Mouse (Mus musculus) heart, adult 11 months (tissue): ENCODE data around the gene Cxcl1.

Experiments
- DNase-seq: peaks from one replicate; pipeline ENCODE4 v3.0.0; 2022

Cxcl1 gene

DNA sequence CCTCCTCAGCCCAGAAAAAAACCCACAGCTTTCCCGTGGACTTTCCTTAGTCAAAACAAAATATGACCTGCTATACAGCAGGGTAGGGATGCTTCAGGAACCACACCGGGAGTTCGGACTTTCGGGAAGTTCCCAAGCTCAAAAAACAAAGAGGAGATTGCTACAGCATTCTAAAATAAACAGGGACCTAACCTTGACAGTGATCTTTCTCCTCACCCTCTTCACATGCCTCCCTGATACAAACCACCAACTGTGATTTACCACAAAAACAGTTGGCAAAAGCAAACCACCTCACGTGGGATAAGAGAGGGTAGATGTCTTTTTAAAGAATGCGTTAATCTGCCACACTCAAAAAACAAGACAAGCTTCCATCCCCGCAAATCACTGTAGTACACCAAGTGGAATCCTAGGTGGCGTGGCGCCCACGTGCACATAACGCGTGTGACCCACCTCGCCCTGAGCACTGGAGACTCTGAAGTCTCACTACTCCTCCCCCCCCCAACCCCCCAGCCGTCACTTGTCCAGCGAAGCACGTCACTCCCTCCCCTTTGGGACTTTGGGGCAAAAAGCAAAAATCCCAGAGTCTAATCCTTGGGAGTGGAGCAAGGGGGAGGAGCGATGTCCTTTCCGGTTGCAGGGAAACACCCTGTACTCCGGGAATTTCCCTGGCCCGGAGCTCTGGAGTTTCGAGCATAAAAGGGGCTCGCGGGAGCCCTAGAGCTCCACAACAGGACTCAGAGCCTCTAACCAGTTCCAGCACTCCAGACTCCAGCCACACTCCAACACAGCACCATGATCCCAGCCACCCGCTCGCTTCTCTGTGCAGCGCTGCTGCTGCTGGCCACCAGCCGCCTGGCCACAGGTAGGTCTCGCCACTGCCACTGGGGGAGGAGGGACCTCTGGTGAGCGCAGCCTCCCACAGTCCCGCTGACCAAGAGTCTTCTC, at the start of gene Cxcl1:
Gene Cxcl1 (plus strand): TSS at position 723 of the 945 bp plus-strand sequence.
- DNase-seq = peak; percentile 99

- DNase-seq = peak; percentile 89
Observed at GRCm38 (mm10) chr5:90843891-90844290, 47.1 kb upstream of the Cxcl1 start.

- DNase-seq = peak; percentile 87
Observed at GRCm38 (mm10) chr5:90850096-90850495, 40.9 kb upstream of the Cxcl1 start.

GRCm38 (mm10) chr5:90851391-90851790, 39.6 kb upstream of the Cxcl1 start:
- peak; percentile 56 for DNase-seq

GRCm38 (mm10) chr5:90853206-90853605, 37.8 kb upstream of the Cxcl1 start:
- DNase-seq = peak; percentile 33

GRCm38 (mm10) chr5:90855308-90856230, 35.5 kb upstream of the Cxcl1 start:
- no peak for DNase-seq

GRCm38 (mm10) chr5:90857463-90857862, 33.6 kb upstream of the Cxcl1 start:
- DNase-seq = peak; percentile 71

- DNase-seq = no peak
Observed at GRCm38 (mm10) chr5:90858429-90858828, 32.6 kb upstream of the Cxcl1 start.

GRCm38 (mm10) chr5:90859031-90859430, 32.0 kb upstream of the Cxcl1 start:
- peak; percentile 31 for DNase-seq

- peak; percentile 49 for DNase-seq
Observed at GRCm38 (mm10) chr5:90861876-90862375, 29.1 kb upstream of the Cxcl1 start.

- DNase-seq = no peak
Observed at GRCm38 (mm10) chr5:90866770-90867169, 24.3 kb upstream of the Cxcl1 start.

DNA sequence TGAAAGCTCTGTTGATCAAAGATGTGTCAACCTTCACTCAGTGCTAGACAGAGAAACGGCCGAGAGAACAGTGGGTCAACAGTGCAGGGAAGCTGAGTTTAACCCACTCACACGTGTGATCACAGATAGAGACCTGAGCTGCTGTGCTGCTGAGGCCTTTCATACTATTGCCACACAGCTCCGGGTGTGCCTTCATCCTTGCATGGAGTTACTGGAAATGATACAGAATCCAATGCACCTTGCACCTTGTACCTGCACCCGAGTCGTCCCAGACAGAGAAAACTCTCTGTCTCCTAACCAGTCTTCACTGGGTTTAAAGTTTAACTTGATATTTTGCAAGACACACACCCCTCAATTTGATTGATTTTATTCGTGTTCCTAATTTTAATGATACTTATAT, 18.7 kb upstream of the Cxcl1 start:
- no peak for DNase-seq

- DNase-seq = peak; percentile 94
Observed at GRCm38 (mm10) chr5:90876045-90876444, 15.0 kb upstream of the Cxcl1 start.

- no peak for DNase-seq
Observed at GRCm38 (mm10) chr5:90876471-90877172, 14.4 kb upstream of the Cxcl1 start.

- DNase-seq = no peak
Observed at GRCm38 (mm10) chr5:90877173-90877512, 13.9 kb upstream of the Cxcl1 start.

DNA sequence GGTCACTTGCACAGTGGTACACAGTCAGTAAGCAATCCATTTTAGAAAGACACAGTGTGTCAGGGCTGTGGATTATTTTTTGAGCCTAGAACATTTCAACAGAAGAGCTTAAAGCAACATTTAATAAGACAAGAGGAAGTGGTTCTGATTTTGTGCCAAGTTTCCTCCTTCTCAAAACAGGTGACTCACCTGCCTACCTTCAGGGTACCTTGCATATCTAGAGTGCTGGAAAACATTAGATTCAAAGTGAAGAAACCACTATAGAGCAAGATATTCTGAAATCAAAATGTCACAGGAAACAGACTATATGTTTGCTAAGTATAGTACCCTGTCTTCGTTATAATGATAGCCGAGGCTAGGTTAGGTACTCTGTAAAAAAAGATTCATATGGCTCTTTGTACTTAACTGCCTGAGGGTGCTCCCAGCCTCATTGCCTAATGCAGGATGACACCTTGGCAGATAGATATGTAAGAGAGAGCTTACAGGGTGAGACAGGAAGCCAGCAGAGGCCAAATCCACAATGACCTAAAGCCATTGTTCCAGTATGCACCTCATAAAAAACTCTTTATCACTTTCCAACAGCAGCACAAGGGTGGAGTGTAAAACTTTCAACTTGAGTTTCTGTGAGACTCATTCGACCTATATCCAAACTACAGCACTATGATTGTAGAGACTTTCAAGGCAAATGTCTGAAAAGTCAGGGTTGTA, 11.6 kb upstream of the Cxcl1 start:
- DNase-seq = no peak

DNA sequence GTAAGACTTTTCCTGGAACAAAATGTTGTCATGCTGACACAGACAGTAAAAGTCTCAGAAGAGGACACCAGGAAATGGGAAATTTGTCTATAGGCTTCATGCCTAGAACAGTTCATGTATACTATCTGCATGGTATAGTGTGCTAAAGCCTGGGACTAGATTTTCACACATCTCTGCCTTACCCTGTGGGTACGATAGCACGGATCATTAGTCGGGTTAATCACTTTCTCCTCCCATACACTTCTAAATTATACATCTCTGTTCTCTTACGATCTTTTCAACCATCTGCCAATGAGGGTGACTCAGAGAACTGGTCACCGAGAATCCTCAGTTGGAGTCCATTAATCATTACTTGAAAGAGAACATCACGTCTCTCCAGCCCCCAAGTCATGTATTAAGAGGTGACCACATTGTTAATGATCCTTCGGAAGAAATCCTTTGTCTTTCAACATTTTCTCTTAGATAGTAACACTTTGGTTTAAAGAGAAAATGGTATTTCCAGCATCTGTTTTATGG, 10.6 kb upstream of the Cxcl1 start:
- DNase-seq = no peak

DNA sequence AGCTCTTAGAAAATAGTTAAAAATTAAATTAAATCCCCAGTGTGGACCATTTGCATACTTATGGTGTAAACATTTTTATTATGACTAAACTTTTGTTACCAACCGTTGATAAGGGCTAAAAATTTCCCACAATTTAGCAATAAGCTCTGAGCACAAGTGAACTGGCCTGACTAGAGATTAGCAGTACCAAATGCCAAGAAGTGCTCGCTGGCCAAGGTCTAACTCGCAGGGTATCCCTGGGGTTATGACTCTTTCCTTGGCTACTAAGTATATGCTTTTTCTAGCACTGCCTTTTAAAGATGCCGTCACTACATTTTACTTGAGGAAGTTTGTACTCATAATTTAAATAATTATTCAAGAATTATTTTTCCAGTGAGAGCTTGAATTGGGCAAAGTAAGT, 10.0 kb upstream of the Cxcl1 start:
- DNase-seq = peak; percentile 95

GRCm38 (mm10) chr5:90881682-90882081, 9.4 kb upstream of the Cxcl1 start:
- no peak for DNase-seq

DNA sequence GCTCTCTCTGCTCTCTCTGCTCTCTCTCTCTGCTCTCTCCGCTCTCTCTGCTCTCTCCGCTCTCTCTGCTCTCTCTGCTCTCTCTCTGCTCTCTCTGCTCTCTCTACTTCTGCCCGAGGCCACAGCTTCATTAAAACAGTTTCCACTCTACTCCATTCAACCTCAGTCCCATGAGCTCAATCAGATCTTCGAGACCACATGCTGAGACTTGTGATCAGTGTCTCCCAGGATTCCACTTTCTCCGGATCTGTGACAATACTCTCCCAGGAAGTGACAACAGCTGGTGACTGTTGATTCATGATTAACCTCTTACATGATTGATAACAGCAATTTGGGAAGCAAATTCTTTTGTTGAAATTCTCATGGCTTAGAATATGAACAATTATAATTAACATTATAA, 8.9 kb upstream of the Cxcl1 start:
- DNase-seq = no peak

DNA sequence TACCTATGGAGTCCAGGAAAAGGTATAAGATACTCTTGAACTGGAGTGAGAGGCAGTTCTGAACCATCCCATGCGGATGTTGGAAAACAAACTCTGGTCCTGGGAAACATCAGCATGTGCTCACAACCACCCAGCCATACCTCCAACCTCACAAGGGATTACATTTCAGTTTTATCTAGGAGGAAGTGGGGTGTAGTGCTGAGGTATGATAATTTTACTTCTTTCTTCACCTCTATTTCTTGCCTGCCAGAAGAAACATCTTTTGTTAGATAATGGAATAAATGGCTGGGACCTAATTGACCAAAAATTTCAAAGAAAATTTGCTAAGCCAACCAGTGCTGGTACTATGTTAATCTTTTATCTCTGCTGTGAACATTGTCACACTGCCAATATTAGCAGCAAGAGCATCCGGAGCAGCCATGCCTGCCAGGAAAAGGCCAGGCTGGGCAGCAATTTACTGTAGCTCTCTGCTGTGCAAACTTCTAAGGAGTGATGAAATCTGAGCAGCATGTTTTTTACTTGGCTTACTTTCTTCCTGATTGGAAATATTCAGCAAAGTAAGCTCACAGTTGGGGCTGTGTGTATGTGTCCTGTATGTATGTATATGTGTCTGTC, 6.3 kb upstream of the Cxcl1 start:
- no peak for DNase-seq
